In the genomic region with DNA sequence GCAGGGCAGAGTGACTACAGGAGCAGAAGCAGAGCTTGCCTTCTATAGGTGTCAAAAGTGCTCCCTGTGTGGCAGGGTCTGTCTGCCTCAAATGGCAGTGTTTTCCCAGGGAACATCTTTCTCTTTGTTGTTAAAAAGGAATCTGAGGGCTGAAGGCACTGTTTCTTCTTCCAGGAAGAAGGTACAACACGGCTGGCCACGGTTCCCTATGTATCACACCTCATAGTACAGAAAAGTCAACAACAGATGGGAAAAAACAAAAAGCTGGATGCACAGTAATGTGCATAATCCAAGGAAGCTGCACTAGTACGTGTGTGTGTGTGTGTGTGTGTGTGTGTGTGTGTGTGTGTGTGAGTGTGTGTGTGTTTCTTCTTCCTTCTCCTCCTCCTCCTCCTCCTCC, we compare ENCODE assay signal across 16 mouse cellular contexts.
"Had no signal": no experiment of that assay in that cellular context is flagged by ENCODE, and none has a peak within 500 bp of the region (broad histone marks: within the 10 kb centered on the region; RNA-seq: fewer than 3 reads in every experiment).

No protein-coding gene starts in this region.

- DNase-seq: lung, adult 18-20 months; lung, embryonic 14.5 days; lung, postnatal 10 days; lung, postnatal 4 days; midbrain, embryonic 14.5 days; right cerebral cortex, postnatal 14 days; thymus, adult 2 months; thymus, postnatal 25 days; thymus, postnatal 4 days had no signal

- H3K27me3 ChIP-seq: midbrain, embryonic 12.5 days; neural tube, embryonic 12.5 days; stomach, embryonic 15.5 days had no signal

- H3K4me3 ChIP-seq: midbrain, embryonic 10.5 days; midbrain, embryonic 12.5 days; myocyte; neural tube, embryonic 12.5 days; stomach, embryonic 15.5 days had no signal

- H3K36me3 ChIP-seq: midbrain, embryonic 10.5 days; midbrain, embryonic 12.5 days; neural tube, embryonic 12.5 days; stomach, embryonic 15.5 days had no signal

- H3K4me2 ChIP-seq: lung, embryonic 14.5 days; midbrain, embryonic 12.5 days; neural tube, embryonic 12.5 days; stomach, embryonic 15.5 days had no signal

- H3K9ac ChIP-seq: lung, embryonic 14.5 days; midbrain, embryonic 12.5 days; neural tube, embryonic 12.5 days; stomach, embryonic 15.5 days had no signal

- ATAC-seq: midbrain, embryonic 16.5 days had no signal

- H3K9me3 ChIP-seq: midbrain, embryonic 10.5 days; midbrain, embryonic 12.5 days; neural tube, embryonic 12.5 days; stomach, embryonic 15.5 days had no signal

- H3K27ac ChIP-seq: midbrain, embryonic 10.5 days; midbrain, embryonic 12.5 days; neural tube, embryonic 12.5 days; stomach, embryonic 15.5 days; stomach, postnatal 0 days had no signal

- H3K4me1 ChIP-seq: midbrain, embryonic 10.5 days; midbrain, embryonic 12.5 days; neural tube, embryonic 12.5 days; stomach, embryonic 15.5 days had no signal
